27 mouse cellular contexts compared by ENCODE assay signal in the genomic region with DNA sequence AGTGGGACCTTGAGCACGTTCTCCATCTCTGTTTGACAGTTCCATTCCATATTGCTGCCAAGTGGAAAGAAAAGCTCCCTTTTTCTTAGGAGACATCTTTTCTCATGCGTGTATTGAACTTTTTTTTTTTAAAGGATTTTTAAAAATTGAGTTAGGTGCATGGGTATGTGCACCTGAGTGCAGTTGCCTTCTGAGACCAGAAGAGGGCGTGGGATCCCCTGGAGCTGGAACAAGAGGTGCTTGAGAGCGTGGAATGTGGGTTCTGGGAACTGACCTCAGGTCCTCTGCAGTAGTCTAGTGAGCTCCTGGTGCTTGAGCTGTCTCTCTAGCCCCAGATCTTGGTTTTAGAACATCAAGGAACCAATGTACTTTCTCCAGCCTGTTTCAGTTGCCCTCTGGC. TPM values are rescaled to one million over a fixed set of nuclear protein-coding genes. Genes with fewer than 3 reads are reported as not detected.
DNase-seq lines count a peak whose midpoint lies in the region; ATAC-seq and TF ChIP-seq lines count a peak whose summit lies in the region.
"Had no signal": no experiment of that assay in that cellular context is flagged by ENCODE, and none has a peak within 500 bp of the region (broad histone marks: within the 10 kb centered on the region; RNA-seq: fewer than 3 reads in every experiment).

No protein-coding gene starts in this region.

- H3K27ac ChIP-seq in kidney, postnatal 0 days, result no peak overlapping the region
- no peak overlapping the region for H3K27ac ChIP-seq in kidney, embryonic 16.5 days (ENCODE audit: low read length)
- H3K27ac ChIP-seq in liver, postnatal 0 days (ENCODE audit: low read depth), result no peak overlapping the region
- H3K27ac ChIP-seq in ES-Bruce4 (ENCODE audit: insufficient read depth, low read length), result no peak overlapping the region
- H3K27ac ChIP-seq: embryonic facial prominence, embryonic 13.5 days; forebrain, embryonic 10.5 days; forebrain, embryonic 15.5 days; hindbrain, embryonic 12.5 days; hindbrain, postnatal 0 days; intestine, embryonic 15.5 days; limb, embryonic 12.5 days; midbrain, embryonic 15.5 days; stomach, postnatal 0 days had no signal

- H3K4me1 ChIP-seq in kidney, postnatal 0 days (replicated peaks; ENCODE audit: insufficient read depth, low read length), result peaks cover 12% of the 10 kb centered on the region
- H3K4me1 ChIP-seq in kidney, embryonic 16.5 days (ENCODE audit: insufficient read depth, low read length), result peaks cover 17% of the 10 kb centered on the region
- H3K4me1 ChIP-seq in liver, postnatal 0 days (ENCODE audit: insufficient read depth), result peaks cover 11% of the 10 kb centered on the region; the same call in 1 of the 2 replicates
- H3K4me1 ChIP-seq in ES-Bruce4 (ENCODE audit: control insufficient read depth, insufficient read depth, low read length), result no peaks in the 10 kb centered on the region
- H3K4me1 ChIP-seq: forebrain, embryonic 15.5 days; intestine, embryonic 15.5 days had no signal

- TF ChIP-seq CTCF in kidney, postnatal 0 days (IDR thresholded peaks at IDR 0.05; ENCODE audit: low read depth), result 0 out of 2 replicates have a peak, but pooled peaks have one; percentile 11
- TF ChIP-seq CTCF in liver, postnatal 0 days (IDR thresholded peaks at IDR 0.05; ENCODE audit: low read depth), result 0 out of 2 replicates have a peak, but pooled peaks have one; percentile 3
- TF ChIP-seq CTCF in ES-Bruce4 (IDR thresholded peaks at IDR 0.05; ENCODE audit: low read depth, low read length), result peak; percentile 1

- no peak for DNase-seq in kidney, postnatal 0 days (ENCODE audit: low spot score)
- DNase-seq in liver, postnatal 0 days, result no peak
- DNase-seq in liver, result no peak
- DNase-seq in R1 (ENCODE audit: low read depth, low spot score), result peak; percentile 43
- DNase-seq in spleen, adult 18-20 months, result no peak
- DNase-seq: adrenal gland, postnatal 25 days; B cell, adult 2 months; cerebellum, adult 11-12 months; cerebellum, adult 9-11 months; kidney, adult 9 months; kidney, postnatal 4 days; layer of hippocampus, adult 9-11 months; lung, adult 18-20 months; lung, postnatal 10 days; thymus, postnatal 4 days had no signal

- no peak for ATAC-seq in kidney, postnatal 0 days (replicated peaks; ENCODE audit: low FRiP score, low read depth)
- no peak for ATAC-seq in kidney, embryonic 16.5 days (ENCODE audit: low FRiP score, low TSS enrichment)
- no peak for ATAC-seq in liver, postnatal 0 days
- ATAC-seq: forebrain, embryonic 15.5 days; hindbrain, postnatal 0 days; intestine, embryonic 15.5 days; midbrain, embryonic 15.5 days; Patski had no signal

- no peak for TF ChIP-seq POLR2A in ES-Bruce4 (IDR thresholded peaks at IDR 0.05; ENCODE audit: insufficient read depth, low read length)

- no peaks in the 10 kb centered on the region for H3K9me3 ChIP-seq in kidney, postnatal 0 days (replicated peaks; ENCODE audit: low read length)
- H3K9me3 ChIP-seq in kidney, embryonic 16.5 days (ENCODE audit: low read length), result no peaks in the 10 kb centered on the region
- H3K9me3 ChIP-seq in liver, postnatal 0 days (ENCODE audit: low read length), result no peaks in the 10 kb centered on the region
- H3K9me3 ChIP-seq in ES-Bruce4 (replicated peaks; ENCODE audit: control insufficient read depth, insufficient read depth, low read length, poor library complexity, severe bottlenecking), result no peaks in the 10 kb centered on the region
- H3K9me3 ChIP-seq: embryonic facial prominence, embryonic 13.5 days; forebrain, embryonic 10.5 days; forebrain, embryonic 15.5 days; hindbrain, embryonic 12.5 days; intestine, embryonic 15.5 days; limb, embryonic 12.5 days; midbrain, embryonic 15.5 days had no signal

- TF ChIP-seq EP300 in liver, postnatal 0 days (IDR thresholded peaks at IDR 0.05; ENCODE audit: low read depth), result no peak
- TF ChIP-seq EP300 in ES-Bruce4 (IDR thresholded peaks at IDR 0.05; ENCODE audit: insufficient read depth, low read depth, low read length), result no peak

- no peak overlapping the region for H3K4me2 ChIP-seq in kidney, postnatal 0 days (ENCODE audit: low read length)
- no peak overlapping the region for H3K4me2 ChIP-seq in kidney, embryonic 16.5 days (replicated peaks; ENCODE audit: low read depth, low read length)
- H3K4me2 ChIP-seq in liver, postnatal 0 days (ENCODE audit: low read depth, low read length), result no peak overlapping the region
- H3K4me2 ChIP-seq: embryonic facial prominence, embryonic 13.5 days; forebrain, embryonic 15.5 days; hindbrain, embryonic 12.5 days; intestine, embryonic 15.5 days; limb, embryonic 12.5 days; midbrain, embryonic 15.5 days had no signal

- WGBS in kidney, postnatal 0 days, result 82% methylated on average over 4 of the region's 4 CpGs
- WGBS in kidney, embryonic 16.5 days, result 89% methylated on average over 4 of the region's 4 CpGs
- WGBS in liver, postnatal 0 days (ENCODE audit: insufficient replicate concordance), result 76% methylated on average over 4 of the region's 4 CpGs

- no peak overlapping the region for H3K4me3 ChIP-seq in kidney, postnatal 0 days (replicated peaks; ENCODE audit: low read depth, low read length)
- no peak overlapping the region for H3K4me3 ChIP-seq in kidney, embryonic 16.5 days (ENCODE audit: low read length)
- no peak overlapping the region for H3K4me3 ChIP-seq in liver, postnatal 0 days (ENCODE audit: low read depth, low read length)
- H3K4me3 ChIP-seq in ES-Bruce4 (ENCODE audit: low read depth, low read length), result no peak overlapping the region
- H3K4me3 ChIP-seq: embryonic facial prominence, embryonic 13.5 days; forebrain, embryonic 10.5 days; forebrain, embryonic 15.5 days; hindbrain, embryonic 12.5 days; intestine, embryonic 15.5 days; limb, embryonic 12.5 days; midbrain, embryonic 15.5 days had no signal

- H3K9ac ChIP-seq in kidney, postnatal 0 days (ENCODE audit: low read depth, low read length), result no peak overlapping the region
- no peak overlapping the region for H3K9ac ChIP-seq in kidney, embryonic 16.5 days (replicated peaks; ENCODE audit: low read length)
- H3K9ac ChIP-seq in liver, postnatal 0 days (replicated peaks), result no peak overlapping the region
- H3K9ac ChIP-seq in ES-Bruce4 (ENCODE audit: low read depth, poor library complexity, severe bottlenecking), result no peak overlapping the region
- H3K9ac ChIP-seq: embryonic facial prominence, embryonic 13.5 days; forebrain, embryonic 15.5 days; hindbrain, embryonic 12.5 days; intestine, embryonic 15.5 days; limb, embryonic 12.5 days; midbrain, embryonic 15.5 days had no signal

- H3K27me3 ChIP-seq in kidney, postnatal 0 days (ENCODE audit: insufficient read depth, low read length), result no peaks in the 10 kb centered on the region
- no peaks in the 10 kb centered on the region for H3K27me3 ChIP-seq in kidney, embryonic 16.5 days (ENCODE audit: insufficient read depth, low read length)
- no peaks in the 10 kb centered on the region for H3K27me3 ChIP-seq in liver, postnatal 0 days (ENCODE audit: insufficient read depth, low read length)
- no peaks in the 10 kb centered on the region for H3K27me3 ChIP-seq in ES-Bruce4 (ENCODE audit: control insufficient read depth, insufficient read depth, low read length, poor library complexity, severe bottlenecking)
- H3K27me3 ChIP-seq: embryonic facial prominence, embryonic 13.5 days; forebrain, embryonic 15.5 days; hindbrain, embryonic 12.5 days; intestine, embryonic 15.5 days; limb, embryonic 12.5 days; midbrain, embryonic 15.5 days; Patski had no signal

- H3K36me3 ChIP-seq in kidney, postnatal 0 days (ENCODE audit: insufficient read depth, low read length), result no peaks in the 10 kb centered on the region
- peaks cover 4% of the 10 kb centered on the region; the same call in 1 of the 2 replicates for H3K36me3 ChIP-seq in kidney, embryonic 16.5 days (ENCODE audit: insufficient read depth, low read length)
- no peaks in the 10 kb centered on the region for H3K36me3 ChIP-seq in liver, postnatal 0 days (replicated peaks; ENCODE audit: insufficient read depth, low read length)
- H3K36me3 ChIP-seq in ES-Bruce4 (ENCODE audit: control insufficient read depth, insufficient read depth, low read length, poor library complexity, severe bottlenecking), result no peaks in the 10 kb centered on the region
- H3K36me3 ChIP-seq: forebrain, embryonic 15.5 days; hindbrain, embryonic 12.5 days; intestine, embryonic 15.5 days; midbrain, embryonic 15.5 days had no signal

RNA-seq across cellular contexts. Expression of gene Ttc23, which starts 10.9 kb away (rescaled TPM):
- polyA plus RNA-seq in kidney, postnatal 0 days (2015; fragmentation: Nextera tagmentation; extraction: Ambion mirVana), result 25.5 and 25.6 TPM in 2 replicates
- polyA plus RNA-seq in kidney, embryonic 16.5 days (2015; fragmentation: Nextera tagmentation; extraction: Ambion mirVana), result 30.4 and 32.6 TPM in 2 replicates
- polyA plus RNA-seq in liver, postnatal 0 days (2015; fragmentation: Nextera tagmentation; extraction: Ambion mirVana), result 8.4 and 9.0 TPM in 2 replicates
- 31.7 and 42.0 TPM in 2 replicates for polyA plus RNA-seq in ES-Bruce4 (2011; ENCODE audit: insufficient read depth, insufficient read length, low read depth, missing spikeins)

RNA-seq across cellular contexts. Expression of gene Lrrc28, which starts 13.0 kb away (rescaled TPM):
- polyA plus RNA-seq in kidney, postnatal 0 days (2015; fragmentation: Nextera tagmentation; extraction: Ambion mirVana), result 19.6 and 20.9 TPM in 2 replicates
- 14.4 and 15.1 TPM in 2 replicates for polyA plus RNA-seq in kidney, embryonic 16.5 days (2015; fragmentation: Nextera tagmentation; extraction: Ambion mirVana)
- polyA plus RNA-seq in liver, postnatal 0 days (2015; fragmentation: Nextera tagmentation; extraction: Ambion mirVana), result 10.6 and 12.6 TPM in 2 replicates
- polyA plus RNA-seq in ES-Bruce4 (2011; ENCODE audit: insufficient read depth, insufficient read length, low read depth, missing spikeins), result 28.4 and 34.5 TPM in 2 replicates
